Mouse (Mus musculus) embryonic facial prominence, embryonic 10.5 days (tissue): ENCODE results near the gene Mkks. TPM values are rescaled to one million over a fixed set of nuclear protein-coding genes. Genes with fewer than 3 reads are reported as not detected.

ENCODE experiments used
- DNase-seq: peaks from one replicate; pipeline ENCODE4 v3.0.0-alpha.2; 2017; ENCODE audit warnings: low spot score
- H3K27ac ChIP-seq: fragments of 300-500 bp; sonication (generic); replicated peaks from 2 replicates; pipeline ENCODE4 v1.5.1; 2016; ENCODE audit warnings: mild to moderate bottlenecking
- H3K27me3 ChIP-seq: fragments of 300-500 bp; sonication (generic); replicated peaks from 2 replicates; pipeline ENCODE4 v1.6.1; 2016; ENCODE audit warnings: low read depth, mild to moderate bottlenecking; ENCODE audit not compliant: poor library complexity, severe bottlenecking
- H3K36me3 ChIP-seq: fragments of 300-500 bp; sonication (generic); replicated peaks from 2 replicates; pipeline ENCODE4 v1.6.1; 2016; ENCODE audit warnings: mild to moderate bottlenecking, moderate library complexity
- H3K4me1 ChIP-seq: fragments of 300-500 bp; sonication (generic); 2 replicates; pipeline ENCODE4 v1.6.1; 2016
- H3K4me3 ChIP-seq: fragments of 300-500 bp; sonication (generic); 2 replicates; pipeline ENCODE4 v1.5.1; 2016; ENCODE audit warnings: mild to moderate bottlenecking, moderate library complexity
- H3K9me3 ChIP-seq: fragments of 300-500 bp; sonication (generic); 2 replicates; pipeline ENCODE4 v1.6.1; 2016; ENCODE audit warnings: mild to moderate bottlenecking
- WGBS: fragments of 180-500 bp; shearing (Covaris S2); methylation state at CpG from one replicate; pipeline ENCODE4 v1.1.7; 2016; 5-methylcytosine and 5-hydroxymethylcytosine counted together
- polyA plus RNA-seq: library from polyadenylated mRNA; unstranded; fragments of >200 nt; fragmentation: Nextera tagmentation; extraction: Ambion mirVana; gene quantifications from 2 replicates; pipeline ENCODE4 v1.2.1, GENCODE M21; 2016

Gene Mkks
- polyA plus RNA-seq, 1 experiment from 2014 or later: 15.5 TPM

- Histone ChIP-seq H3K27ac (no peak overlapping the region), H3K36me3 (no peaks in the 10 kb centered on the region), H3K4me3 (no peak overlapping the region), H3K9me3 (no peaks in the 10 kb centered on the region), H3K27me3 (no peaks in the 10 kb centered on the region), H3K4me1 (peaks cover 5% of the 10 kb centered on the region; the same call in 1 of the 2 replicates)
- DNase-seq: peak; percentile 21
- 49% methylated on average over 3 of the region's 3 CpGs for WGBS
Observed at GRCm38 (mm10) chr2:136832936-136833335, 58.3 kb downstream of the Mkks start.

GRCm38 (mm10) chr2:136827612-136828011 is 63.6 kb downstream of the Mkks start:
- H3K4me1 ChIP-seq: peaks cover 4% of the 10 kb centered on the region; the same call in 1 of the 2 replicates
- no peak overlapping the region for H3K27ac ChIP-seq
- no peaks in the 10 kb centered on the region for H3K9me3 ChIP-seq
- no peak for DNase-seq
- H3K36me3 ChIP-seq: no peaks in the 10 kb centered on the region
- H3K27me3 ChIP-seq: no peaks in the 10 kb centered on the region
- H3K4me3 ChIP-seq: no peak overlapping the region
- WGBS: 79% methylated on average over 4 of the region's 4 CpGs

Other genes with a start within 250 kb of the Mkks start
- 12.5 and 14.7 TPM in 2 replicates for gene Snap25, start 177.9 kb downstream of the Mkks start, polyA plus RNA-seq
- 24.9 and 37.9 TPM in 2 replicates for gene AL731706.2, start 5.7 kb downstream of the Mkks start, polyA plus RNA-seq
- gene Slx4ip, start 171 bp downstream of the Mkks start, polyA plus RNA-seq: 7.3 and 8.4 TPM in 2 replicates
- 23.5 and 27.6 TPM in 2 replicates for gene AL731706.1, start within 50 bp of the Mkks start, polyA plus RNA-seq
- 18.4 and 22.2 TPM in 2 replicates for gene Jag1, start 225.3 kb upstream of the Mkks start, polyA plus RNA-seq